Mouse (Mus musculus) spleen, adult 2 months (tissue): Measurements from ENCODE around the gene Prelp. TPM values are rescaled to one million over a fixed set of nuclear protein-coding genes. Genes with fewer than 3 reads are reported as not detected.
"Not testable (repeated sequence)": the region's sequence is repeated elsewhere in the genome, so short reads cannot be mapped to it uniquely, and the experiment has no call there.

Experiments
- DNase-seq, 2 experiments: peaks; one replicate each; pipeline versions ENCODE4 v3.0.0 to v3.0.0-alpha.2; 2012 to 2021; ENCODE audit warnings: low spot score in 2 of 2, low read depth in 1 of 2
- H3K27ac ChIP-seq: fragments of 200-500 bp; 2 replicates; pipeline ENCODE4 v1.5.1; 2012; ENCODE audit warnings: low read length, inconsistent platforms; ENCODE audit not compliant: insufficient read depth
- H3K27me3 ChIP-seq: fragments of 200-500 bp; 2 replicates; pipeline ENCODE4 v1.6.1; 2012; ENCODE audit warnings: mild to moderate bottlenecking, moderate library complexity, low read length, inconsistent platforms; ENCODE audit not compliant: control insufficient read depth, insufficient read depth
- H3K36me3 ChIP-seq: fragments of 200-500 bp; 2 replicates; pipeline ENCODE4 v1.6.1; 2012; ENCODE audit warnings: mild to moderate bottlenecking, low read length, inconsistent platforms; ENCODE audit not compliant: control insufficient read depth, insufficient read depth
- H3K4me1 ChIP-seq: fragments of 200-500 bp; 2 replicates; pipeline ENCODE4 v1.6.1; 2011; ENCODE audit warnings: inconsistent platforms; ENCODE audit not compliant: control insufficient read depth, insufficient read depth, insufficient read length
- H3K4me3 ChIP-seq: fragments of 200-500 bp; 2 replicates; pipeline ENCODE4 v1.5.1; 2011; ENCODE audit warnings: mild to moderate bottlenecking, inconsistent platforms; ENCODE audit not compliant: insufficient read depth, insufficient read length; ENCODE audit errors: extremely low read depth
- CTCF ChIP-seq: fragments of 200-500 bp; IDR thresholded peaks from 2 replicates; pipeline ENCODE4 v1.5.1; 2011; ENCODE audit warnings: mild to moderate bottlenecking, inconsistent platforms; ENCODE audit not compliant: insufficient read depth, insufficient read length, insufficient replicate concordance; ENCODE audit errors: extremely low read depth
- POLR2A ChIP-seq: fragments of 200-500 bp; IDR thresholded peaks from 2 replicates; pipeline ENCODE4 v1.6.1; 2011; ENCODE audit warnings: low read depth, low read length, inconsistent platforms
- WGBS: fragments of 180-500 bp; shearing (Covaris S2); methylation state at CpG from one replicate; pipeline ENCODE4 v1.1.7; 2018; 5-methylcytosine and 5-hydroxymethylcytosine counted together
- polyA plus RNA-seq: library from polyadenylated mRNA; depleted of rRNA; stranded (reverse); fragments of >200 nt; gene quantifications from 2 replicates; pipeline ENCODE4 v1.2.3, GENCODE M21; 2012; rRNA removed

The Prelp gene
- polyA plus RNA-seq = 17.7 and 18.1 TPM in 2 replicates

DNA sequence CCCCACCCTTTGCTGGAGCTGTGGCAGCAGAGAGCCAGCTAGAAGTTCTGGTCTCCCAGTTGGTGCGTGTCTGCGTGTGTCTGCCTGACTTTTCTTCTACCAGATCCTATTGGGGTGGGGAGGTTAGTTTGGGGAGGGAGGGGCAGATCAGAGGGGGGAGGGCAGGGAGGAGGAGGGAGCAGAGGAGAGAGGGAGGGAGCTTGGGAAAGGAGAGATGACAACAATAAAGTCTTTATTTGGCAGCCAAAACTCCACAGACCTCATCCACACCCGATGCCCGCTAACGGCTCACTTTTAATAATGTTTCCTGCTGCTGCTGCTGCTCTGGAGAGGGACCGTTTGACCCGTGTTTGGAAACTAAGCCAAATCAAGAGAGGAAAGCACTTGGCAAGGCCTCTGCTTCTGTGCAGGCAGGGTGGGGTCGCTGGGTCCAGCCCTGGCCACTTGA lies at the start of gene Prelp:
Gene Prelp, minus strand, starts transcription at position 111 of the 448 bp plus-strand sequence.
- Histone ChIP-seq H3K36me3 (no peaks in the 10 kb centered on the region), H3K4me3 (no peak within 1 kb of the TSS), H3K27ac (peak within 1 kb of the TSS; percentile 33; the same call in 1 of the 2 replicates), H3K4me1 (no peaks in the 10 kb centered on the region), H3K27me3 (no peaks in the 10 kb centered on the region)
- TF ChIP-seq CTCF = no peak
- TF ChIP-seq POLR2A = no peak
- DNase-seq = no peak
- WGBS = 55% methylated on average over 8 of the region's 8 CpGs

- Histone ChIP-seq H3K27ac (no peak overlapping the region), H3K4me1 (no peaks in the 10 kb centered on the region), H3K36me3 (no peaks in the 10 kb centered on the region), H3K27me3 (no peaks in the 10 kb centered on the region), H3K4me3 (no peak overlapping the region)
- DNase-seq = no peak
- TF ChIP-seq POLR2A (no peak), CTCF (no peak)
- 86% methylated on average over 8 of the region's 8 CpGs for WGBS
Measured at GRCm38 (mm10) chr1:133969427-133969826, 48.2 kb upstream of the Prelp start.

DNA sequence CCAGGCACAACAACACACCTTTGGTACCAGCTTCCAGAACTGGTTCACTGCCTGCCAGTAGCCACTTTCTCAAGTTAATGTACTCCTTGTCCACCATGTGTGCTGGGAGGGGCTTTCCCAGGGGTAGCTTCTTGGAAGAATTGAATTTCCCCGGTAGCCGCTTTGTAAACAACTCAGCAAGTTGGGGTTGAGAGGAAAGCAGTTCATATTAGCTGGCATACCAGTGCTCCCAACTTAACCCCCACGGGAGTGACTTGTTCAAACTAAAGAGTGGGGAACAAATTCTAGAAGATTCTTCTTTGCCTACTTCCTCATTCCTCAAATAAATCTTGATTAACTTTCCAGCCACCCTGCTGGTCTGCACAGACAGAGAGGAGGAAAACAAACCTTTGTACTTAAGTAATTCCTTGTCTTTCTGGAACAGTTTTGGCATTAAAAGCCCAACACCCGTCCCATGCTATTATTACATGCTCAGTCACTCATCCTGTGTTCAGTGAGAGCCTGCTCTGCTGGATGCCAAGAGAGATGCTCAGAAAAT lies 47.6 kb upstream of the Prelp start:
- Histone ChIP-seq H3K36me3 (no peaks in the 10 kb centered on the region), H3K4me3 (no peak overlapping the region), H3K4me1 (no peaks in the 10 kb centered on the region), H3K27ac (no peak overlapping the region), H3K27me3 (no peaks in the 10 kb centered on the region)
- DNase-seq = no peak
- no peak for TF ChIP-seq CTCF
- TF ChIP-seq POLR2A = no peak
- WGBS = 65% methylated on average over 4 of the region's 4 CpGs

DNA sequence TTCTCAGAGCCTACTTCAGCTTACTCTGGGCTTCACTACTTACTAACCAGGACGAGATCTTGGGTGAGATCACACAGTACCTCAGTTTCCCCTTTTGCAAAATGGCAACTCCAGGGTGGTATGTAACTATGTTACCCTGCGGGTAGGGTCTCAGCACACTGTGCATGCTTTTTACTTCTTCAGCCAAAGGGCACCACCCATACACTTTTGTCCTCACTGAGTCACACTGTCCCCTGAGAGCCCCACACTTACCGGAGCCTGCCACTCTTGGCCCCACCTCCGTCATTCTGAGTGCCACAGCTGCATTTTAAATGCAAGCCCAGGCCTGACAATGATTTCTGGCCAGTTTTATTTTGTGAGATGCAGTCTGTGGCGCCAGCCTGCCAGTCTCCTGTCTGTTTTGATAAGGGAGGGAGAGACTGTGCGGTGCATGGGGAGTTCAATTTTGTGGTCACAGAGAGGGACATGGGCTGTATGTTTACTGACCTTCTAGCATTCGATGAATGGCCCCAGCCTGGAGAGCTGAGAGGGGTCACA lies 46.3 kb upstream of the Prelp start:
- H3K27ac ChIP-seq = no peak overlapping the region
- H3K27me3 ChIP-seq = no peaks in the 10 kb centered on the region
- TF ChIP-seq CTCF (no peak), POLR2A (no peak)
- WGBS = 72% methylated on average over 7 of the region's 7 CpGs
- H3K36me3 ChIP-seq = no peaks in the 10 kb centered on the region
- no peak overlapping the region for H3K4me3 ChIP-seq
- H3K4me1 ChIP-seq = no peaks in the 10 kb centered on the region
- DNase-seq = no peak

DNA sequence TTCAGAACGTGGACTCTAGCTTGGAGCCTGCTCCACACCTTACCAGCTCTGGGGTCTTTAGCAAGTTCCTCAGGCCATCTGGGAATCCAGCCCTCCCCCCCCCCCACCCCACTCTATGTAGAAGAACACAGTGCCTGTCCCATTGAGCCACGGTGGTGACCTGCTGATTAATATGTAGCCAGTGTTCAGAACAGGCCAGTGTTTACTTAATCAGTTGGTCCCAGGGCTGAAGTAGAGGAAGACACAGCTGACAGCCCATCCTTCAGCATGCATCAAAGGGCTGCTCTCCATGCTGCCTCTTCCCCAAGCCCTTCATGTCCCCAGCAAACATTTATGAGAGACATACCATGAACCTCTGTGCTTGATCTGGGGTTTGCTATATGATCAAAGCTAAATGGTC lies 44.8 kb upstream of the Prelp start:
- DNase-seq = no peak
- no peaks in the 10 kb centered on the region for H3K27me3 ChIP-seq
- H3K4me3 ChIP-seq = no peak overlapping the region
- H3K36me3 ChIP-seq = no peaks in the 10 kb centered on the region
- H3K4me1 ChIP-seq = no peaks in the 10 kb centered on the region
- WGBS = 82% methylated on average over 2 of the region's 2 CpGs
- no peak overlapping the region for H3K27ac ChIP-seq
- TF ChIP-seq CTCF = no peak
- no peak for TF ChIP-seq POLR2A

DNA sequence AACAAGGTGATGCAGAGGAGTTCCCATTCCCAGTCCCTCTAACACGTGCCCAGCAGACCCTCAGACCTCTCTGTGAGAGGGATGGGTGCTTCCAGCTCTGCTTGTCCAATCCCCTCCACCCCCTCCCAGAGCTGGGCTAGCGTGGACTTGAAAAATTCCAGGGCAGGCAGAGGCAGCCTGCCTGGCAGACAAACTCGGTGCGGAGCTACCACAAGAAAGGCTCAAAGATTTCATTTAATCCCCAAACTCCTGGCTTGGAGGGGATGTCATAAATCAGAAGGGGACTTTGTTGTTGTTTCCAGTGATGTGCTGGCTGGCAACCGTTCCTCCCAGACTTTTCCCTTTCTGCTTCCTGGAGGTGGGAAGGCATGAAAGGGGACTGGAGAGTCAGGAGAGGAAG lies 44.1 kb upstream of the Prelp start:
- Histone ChIP-seq H3K4me3 (no peak overlapping the region), H3K27me3 (no peaks in the 10 kb centered on the region), H3K36me3 (no peaks in the 10 kb centered on the region), H3K4me1 (no peaks in the 10 kb centered on the region), H3K27ac (no peak overlapping the region)
- WGBS = 79% methylated on average over 5 of the region's 5 CpGs
- TF ChIP-seq POLR2A (no peak), CTCF (no peak)
- DNase-seq = no peak

- no peak for TF ChIP-seq CTCF
- TF ChIP-seq POLR2A = no peak
- no peaks in the 10 kb centered on the region for H3K27me3 ChIP-seq
- H3K4me3 ChIP-seq = no peak overlapping the region
- H3K27ac ChIP-seq = no peak overlapping the region
- no peak for DNase-seq
- H3K4me1 ChIP-seq = no peaks in the 10 kb centered on the region
- H3K36me3 ChIP-seq = no peaks in the 10 kb centered on the region
- WGBS = 54% methylated on average over 5 of the region's 5 CpGs
Measured at GRCm38 (mm10) chr1:133964742-133965141, 43.5 kb upstream of the Prelp start.

DNA sequence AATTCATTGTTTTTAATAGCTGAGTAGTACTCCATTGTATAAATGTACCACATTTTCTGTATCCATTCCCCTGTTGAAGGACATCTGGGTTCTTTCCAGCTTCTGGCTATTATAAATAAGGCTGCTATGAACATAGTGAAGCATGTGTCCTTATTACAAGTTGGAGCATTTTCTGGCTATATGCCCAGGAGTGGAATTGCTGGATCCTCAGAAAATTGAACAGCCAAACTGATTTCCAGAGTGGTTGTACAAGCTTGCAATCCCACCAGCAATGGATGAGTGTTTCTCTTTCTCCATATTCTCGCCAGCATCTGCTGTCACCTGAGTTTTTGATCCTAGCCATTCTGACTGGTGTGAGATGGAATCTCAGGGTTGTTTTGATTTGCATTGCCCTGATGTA lies 42.4 kb upstream of the Prelp start:
- not testable (repeated sequence) for H3K4me1 ChIP-seq, H3K4me3 ChIP-seq, H3K36me3 ChIP-seq, DNase-seq, H3K27me3 ChIP-seq, H3K27ac ChIP-seq
- WGBS = 79% methylated on average over 1 of the region's 1 CpGs

DNA sequence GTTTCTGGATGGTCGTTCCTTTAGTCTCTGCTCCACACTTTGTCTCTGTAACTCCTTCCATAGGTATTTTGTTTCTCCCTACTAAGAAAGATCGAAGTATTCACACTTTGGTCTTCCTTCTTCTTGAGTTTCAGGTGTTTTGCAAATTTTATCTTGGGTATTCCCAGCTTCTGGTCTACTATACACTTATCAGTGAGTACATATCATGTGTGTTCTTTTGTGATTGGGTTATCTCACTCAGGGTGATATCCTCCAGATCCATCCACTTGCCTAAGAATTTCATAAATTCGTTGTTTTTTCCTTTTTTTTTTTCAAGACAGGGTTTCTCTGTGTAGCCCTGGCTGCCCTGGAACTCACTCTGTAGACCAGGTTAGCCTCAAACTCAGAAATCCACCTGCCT lies 41.9 kb upstream of the Prelp start:
- WGBS = 70% methylated on average over 3 of the region's 3 CpGs
- not testable (repeated sequence) for H3K36me3 ChIP-seq, H3K4me3 ChIP-seq, H3K27me3 ChIP-seq, H3K4me1 ChIP-seq, H3K27ac ChIP-seq, DNase-seq
